Mouse (Mus musculus) lung, postnatal 0 days (tissue): ENCODE results near the gene Nr5a2. TPM values are rescaled to one million over a fixed set of nuclear protein-coding genes. Genes with fewer than 3 reads are reported as not detected.

ENCODE experiments used
- ATAC-seq: fragments of 200-750 bp; cut with Nextera tagmentation; 2 replicates; pipeline ENCODE4 v1.8.0; 2017; ENCODE audit warnings: moderate library complexity
- DNase-seq: peaks from one replicate; pipeline ENCODE4 v3.0.0-alpha.2; 2016; ENCODE audit warnings: low spot score
- H3K27ac ChIP-seq: fragments of 300-500 bp; sonication (generic); 2 replicates; pipeline ENCODE4 v1.5.1; 2014; ENCODE audit warnings: antibody characterized with exemption, mild to moderate bottlenecking, low read length, mixed read lengths
- H3K27me3 ChIP-seq: fragments of 300-500 bp; sonication (generic); replicated peaks from 2 replicates; pipeline ENCODE4 v1.6.1; 2014; ENCODE audit warnings: low read length, mixed read lengths; ENCODE audit not compliant: insufficient read depth
- H3K36me3 ChIP-seq: fragments of 300-500 bp; sonication (generic); 2 replicates; pipeline ENCODE4 v1.6.1; 2014; ENCODE audit warnings: low read length, mixed read lengths; ENCODE audit not compliant: insufficient read depth
- H3K4me1 ChIP-seq: fragments of 300-500 bp; sonication (generic); 2 replicates; pipeline ENCODE4 v1.6.1; 2014; ENCODE audit warnings: antibody characterized with exemption, low read depth, low read length, mixed read lengths; ENCODE audit not compliant: insufficient read depth
- H3K4me2 ChIP-seq: fragments of 300-500 bp; sonication (generic); replicated peaks from 2 replicates; pipeline ENCODE4 v1.6.1; 2014; ENCODE audit warnings: low read depth, mild to moderate bottlenecking, low read length, moderate library complexity, mixed read lengths
- H3K4me3 ChIP-seq: fragments of 300-500 bp; sonication (generic); 2 replicates; pipeline ENCODE4 v1.5.1; 2014; ENCODE audit warnings: low read depth, low read length
- H3K9ac ChIP-seq: fragments of 300-500 bp; sonication (generic); replicated peaks from 2 replicates; pipeline ENCODE4 v1.6.1; 2014; ENCODE audit warnings: low read depth, mild to moderate bottlenecking
- H3K9me3 ChIP-seq: fragments of 300-500 bp; sonication (generic); 2 replicates; pipeline ENCODE4 v1.6.1; 2016; ENCODE audit warnings: low read length, mixed read lengths
- CTCF ChIP-seq: IDR thresholded peaks from 2 replicates; pipeline ENCODE4 v1.5.1; 2016; ENCODE audit warnings: antibody characterized with exemption, mild to moderate bottlenecking
- EP300 ChIP-seq: IDR thresholded peaks from 2 replicates; pipeline ENCODE4 v1.6.1; 2016; ENCODE audit warnings: antibody characterized with exemption, mild to moderate bottlenecking, control low read depth
- WGBS: fragments of 180-500 bp; shearing (Covaris S2); extraction: QIAGEN DNeasy Blood & Tissue Kit; methylation state at CpG from one replicate; pipeline ENCODE4 v1.1.7; 2014; 5-methylcytosine and 5-hydroxymethylcytosine counted together
- polyA plus RNA-seq: library from polyadenylated mRNA; unstranded; fragments of >200 nt; fragmentation: Nextera tagmentation; extraction: Ambion mirVana; gene quantifications from 2 replicates; pipeline ENCODE4 v1.2.1, GENCODE M21; 2015

Gene Nr5a2
- polyA plus RNA-seq, 1 experiment from 2014 or later: 0.54 TPM

GRCm38 (mm10) chr1:136951155-136951650, 9.0 kb downstream of the Nr5a2 start:
- WGBS: 41% methylated on average over 3 of the region's 3 CpGs
- no peak for ATAC-seq
- H3K9ac ChIP-seq: no peak overlapping the region
- no peak for DNase-seq
- TF ChIP-seq EP300 (no peak), CTCF (no peak)
- no peak overlapping the region for H3K27ac ChIP-seq
- peaks cover 62% of the 10 kb centered on the region for H3K27me3 ChIP-seq
- no peaks in the 10 kb centered on the region for H3K36me3 ChIP-seq
- H3K4me2 ChIP-seq: no peak overlapping the region
- H3K4me1 ChIP-seq: peaks cover 16% of the 10 kb centered on the region
- no peak overlapping the region for H3K4me3 ChIP-seq
- no peaks in the 10 kb centered on the region for H3K9me3 ChIP-seq

GRCm38 (mm10) chr1:136949323-136949741, 10.9 kb downstream of the Nr5a2 start:
- Histone ChIP-seq H3K36me3 (no peaks in the 10 kb centered on the region), H3K27me3 (peaks cover 58% of the 10 kb centered on the region), H3K4me1 (peaks cover 16% of the 10 kb centered on the region), H3K9ac (no peak overlapping the region), H3K27ac (no peak overlapping the region), H3K9me3 (no peaks in the 10 kb centered on the region), H3K4me3 (peak overlapping the region; percentile 50), H3K4me2 (peak overlapping the region; percentile 78)
- ATAC-seq: peak; percentile 29; the same call in 1 of the 2 replicates
- peak; percentile 10 for DNase-seq
- TF ChIP-seq CTCF (no peak), EP300 (no peak)
- WGBS: 7% methylated on average over 12 of the region's 12 CpGs

GRCm38 (mm10) chr1:136948511-136949275, 11.6 kb downstream of the Nr5a2 start:
- H3K9me3 ChIP-seq: no peaks in the 10 kb centered on the region
- peaks cover 19% of the 10 kb centered on the region for H3K4me1 ChIP-seq
- ATAC-seq: peak; percentile 73
- H3K4me3 ChIP-seq: peak overlapping the region; percentile 50
- 0 out of 2 replicates have a peak overlapping the region, but pooled peaks have one; percentile 12 for H3K9ac ChIP-seq
- H3K36me3 ChIP-seq: no peaks in the 10 kb centered on the region
- H3K27ac ChIP-seq: no peak overlapping the region
- DNase-seq: peak; percentile 64
- peak overlapping the region; percentile 78 for H3K4me2 ChIP-seq
- TF ChIP-seq EP300: no peak
- TF ChIP-seq CTCF: peak; percentile 38
- H3K27me3 ChIP-seq: peaks cover 62% of the 10 kb centered on the region
- under 1% methylated on average over 56 of the region's 61 CpGs for WGBS

- no peaks in the 10 kb centered on the region for H3K36me3 ChIP-seq
Measured at GRCm38 (mm10) chr1:136948127-136948422, 12.2 kb downstream of the Nr5a2 start.

GRCm38 (mm10) chr1:136947394-136948126, 12.7 kb downstream of the Nr5a2 start:
- Histone ChIP-seq H3K9ac (no peak overlapping the region), H3K27me3 (peaks cover 63% of the 10 kb centered on the region)

More at GRCm38 (mm10) chr1:136948127-136948422, 12.2 kb downstream of the Nr5a2 start:
- 2% methylated on average over 7 of the region's 7 CpGs for WGBS
- Histone ChIP-seq H3K27me3 (peaks cover 67% of the 10 kb centered on the region), H3K4me2 (peak overlapping the region; percentile 78), H3K27ac (no peak overlapping the region), H3K9ac (no peak overlapping the region), H3K4me3 (peak overlapping the region; percentile 50), H3K9me3 (no peaks in the 10 kb centered on the region), H3K4me1 (peaks cover 16% of the 10 kb centered on the region)
- DNase-seq (no peak), ATAC-seq (no peak)
- TF ChIP-seq CTCF (no peak), EP300 (no peak)

GRCm38 (mm10) chr1:136946806-136947393, 13.3 kb downstream of the Nr5a2 start:
- 3% methylated on average over 18 of the region's 18 CpGs for WGBS
- DNase-seq: no peak

More at GRCm38 (mm10) chr1:136947394-136948126, 12.7 kb downstream of the Nr5a2 start:
- no peak overlapping the region for H3K27ac ChIP-seq
- H3K36me3 ChIP-seq: no peaks in the 10 kb centered on the region
- TF ChIP-seq EP300: no peak
- no peak for TF ChIP-seq CTCF
- peak; percentile 16 for DNase-seq
- peaks cover 11% of the 10 kb centered on the region for H3K4me1 ChIP-seq
- H3K4me3 ChIP-seq: peak overlapping the region; percentile 50
- 6% methylated on average over 20 of the region's 20 CpGs for WGBS
- ATAC-seq: no peak
- H3K4me2 ChIP-seq: peak overlapping the region; percentile 78
- no peaks in the 10 kb centered on the region for H3K9me3 ChIP-seq

More at GRCm38 (mm10) chr1:136946806-136947393, 13.3 kb downstream of the Nr5a2 start:
- Histone ChIP-seq H3K9me3 (no peaks in the 10 kb centered on the region), H3K27me3 (peaks cover 60% of the 10 kb centered on the region), H3K9ac (no peak overlapping the region), H3K4me3 (peak overlapping the region; percentile 50), H3K4me2 (peak overlapping the region; percentile 78), H3K36me3 (no peaks in the 10 kb centered on the region), H3K4me1 (peaks cover 8% of the 10 kb centered on the region), H3K27ac (no peak overlapping the region)
- ATAC-seq: 0 out of 2 replicates have a peak, but pooled peaks have one; percentile 21
- TF ChIP-seq CTCF (no peak), EP300 (no peak)
